Mouse (Mus musculus): ENCODE measurements around the gene Bax. TPM values are rescaled to one million over a fixed set of nuclear protein-coding genes. Genes with fewer than 3 reads are reported as not detected.

The Bax gene
- total RNA-seq (2023), result 82.1 TPM

GRCm38 (mm10) chr7:45466283-45467089 lies at the start of gene Bax:
TSS of gene Bax (minus strand) at chr7:45466898.

GRCm38 (mm10) chr7:45509912-45510787 lies 43.5 kb upstream of the Bax start, which contains the start of gene Nucb1:
TSS of gene Nucb1 (minus strand) at chr7:45510406.

GRCm38 (mm10) chr7:45488293-45489204 lies 21.9 kb upstream of the Bax start, which contains the start of gene Dhdh:
TSS of gene Dhdh (minus strand) at chr7:45488805.

GRCm38 (mm10) chr7:45486761-45487415 lies 20.2 kb upstream of the Bax start, which contains the start of gene Gm45808:
TSS of gene Gm45808 (minus strand) at chr7:45486811.

GRCm38 (mm10) chr7:45481374-45481927 lies 14.8 kb upstream of the Bax start, which contains the start of gene Tulp2:
TSS of gene Tulp2 (plus strand) at chr7:45481877.

GRCm38 (mm10) chr7:45459564-45460140 lies 7.0 kb downstream of the Bax start, which contains the start of gene Ftl1:
TSS of gene Ftl1 (minus strand) at chr7:45459884.

GRCm38 (mm10) chr7:45437521-45438276 lies 29.0 kb downstream of the Bax start, which contains the start of gene Ruvbl2:
TSS of gene Ruvbl2 (minus strand) at chr7:45438096.

GRCm38 (mm10) chr7:45434203-45435015 lies 32.3 kb downstream of the Bax start, which contains the start of gene Gys1:
TSS of gene Gys1 (plus strand) at chr7:45434844.

GRCm38 (mm10) chr7:45420615-45420919 lies 46.1 kb downstream of the Bax start, which contains the start of gene Lhb:
TSS of gene Lhb (plus strand) at chr7:45420820.

GRCm38 (mm10) chr7:45413113-45413863 lies 53.4 kb downstream of the Bax start, which contains the start of gene Ntf5:
TSS of gene Ntf5 (plus strand) at chr7:45413695.

Other genes with a start within 250 kb of the Bax start
- 321 TPM for gene Cd37, start 227.8 kb downstream of the Bax start, total RNA-seq (2023)
- gene Slc6a16, start 225.8 kb downstream of the Bax start, total RNA-seq (2023), result not detected
- gene Slc6a21, start 189.4 kb downstream of the Bax start, total RNA-seq (2023), result not detected
- 7.7 TPM for gene Trpm4, start 133.1 kb downstream of the Bax start, total RNA-seq (2023)
- gene Hrc, start 131.6 kb downstream of the Bax start, total RNA-seq (2023), result not detected
- 0.21 TPM for gene Ppfia3, start 99.9 kb downstream of the Bax start, total RNA-seq (2023)
- gene Lin7b, start 96.3 kb downstream of the Bax start, total RNA-seq (2023), result 1.3 TPM
- 624 TPM for gene Snrnp70, start 71.2 kb downstream of the Bax start, total RNA-seq (2023)
- not detected for gene Kcna7, start 61.2 kb downstream of the Bax start, total RNA-seq (2023)
- gene Ntf5, start 53.2 kb downstream of the Bax start, total RNA-seq (2023), result not detected
- gene Lhb, start 46.1 kb downstream of the Bax start, total RNA-seq (2023), result not detected
- gene Gys1, start 32.1 kb downstream of the Bax start, total RNA-seq (2023), result 10.5 TPM
- 51.4 TPM for gene Ruvbl2, start 28.8 kb downstream of the Bax start, total RNA-seq (2023)
- gene Ftl1, start 7.0 kb downstream of the Bax start, total RNA-seq (2023), result 405 TPM
- not detected for gene Tulp2, start 15.0 kb upstream of the Bax start, total RNA-seq (2023)
- gene Gm45808, start 19.9 kb upstream of the Bax start, total RNA-seq (2023), result not detected
- 1.1 TPM for gene Dhdh, start 21.9 kb upstream of the Bax start, total RNA-seq (2023)
- gene Nucb1, start 43.5 kb upstream of the Bax start, total RNA-seq (2023), result 78.1 TPM
- 996 TPM for gene Ppp1r15a, start 59.4 kb upstream of the Bax start, total RNA-seq (2023)
- gene Plekha4, start 59.4 kb upstream of the Bax start, total RNA-seq (2023), result 0.77 TPM
- gene Hsd17b14, start 88.0 kb upstream of the Bax start, total RNA-seq (2023), result not detected
- 29.1 TPM for gene Bcat2, start 103.3 kb upstream of the Bax start, total RNA-seq (2023)
- not detected for gene Fgf21, start 148.6 kb upstream of the Bax start, total RNA-seq (2023)
- gene Fut1, start 150.4 kb upstream of the Bax start, total RNA-seq (2023), result 0.18 TPM
- 0.28 TPM for gene Izumo1, start 154.9 kb upstream of the Bax start, total RNA-seq (2023)
- 0.52 TPM for gene Rasip1, start 160.6 kb upstream of the Bax start, total RNA-seq (2023)
- not detected for gene Mamstr, start 173.1 kb upstream of the Bax start, total RNA-seq (2023)
- gene Fut2, start 199.5 kb upstream of the Bax start, total RNA-seq (2023), result not detected
- not detected for gene Ntn5, start 217.1 kb upstream of the Bax start, total RNA-seq (2023)
- not detected for gene Sec1, start 227.5 kb upstream of the Bax start, total RNA-seq (2023)
- 5.0 TPM for gene Car11, start 232.9 kb upstream of the Bax start, total RNA-seq (2023)
- gene Dbp, start 238.2 kb upstream of the Bax start, total RNA-seq (2023), result 34.2 TPM
- 3,071 TPM for gene Rpl18, start 248.6 kb upstream of the Bax start, total RNA-seq (2023)

Measured in CD8-positive naive resting alpha-beta T cell, adult 57 days (primary cell).